Mouse (Mus musculus) WW6 (cell line): ENCODE measurements at regions not wholly inside any gene's neighbourhood (a gene's known extent, or its start where the extent isn't known, plus 50 kb on each side); places are given as distances from the start of the nearest gene placed in this dataset.
A peak's percentile ranks its signal among the peaks of the same experiment; 100 is the strongest.

ENCODE experiments used
- DNase-seq: peaks from one replicate; pipeline ENCODE4 v3.0.0-alpha.2; 2013; ENCODE audit warnings: low read depth, low spot score

- DNase-seq = no peak
These were observed 257.9 kb upstream of the Daam1 start for GRCm38 (mm10) chr12:71572833-71573446.

GRCm38 (mm10) chr12:71573456-71573855 is 257.4 kb upstream of the Daam1 start:
- DNase-seq = no peak

GRCm38 (mm10) chr12:71574685-71575084 is 256.2 kb upstream of the Daam1 start:
- DNase-seq = no peak

GRCm38 (mm10) chr12:71577349-71577748 is 253.5 kb upstream of the Daam1 start:
- peak; percentile 73 for DNase-seq

- DNase-seq = no peak
These were observed 252.9 kb upstream of the Daam1 start for GRCm38 (mm10) chr12:71578006-71578405.

- DNase-seq = no peak
These were observed 252.0 kb upstream of the Daam1 start for GRCm38 (mm10) chr12:71578912-71579311.

- DNase-seq = no peak
These were observed 250.2 kb upstream of the Daam1 start for GRCm38 (mm10) chr12:71580532-71581290.

GRCm38 (mm10) chr12:71584618-71585017 is 246.3 kb upstream of the Daam1 start:
- DNase-seq = no peak

- DNase-seq = no peak
These were observed 232.2 kb upstream of the Daam1 start for GRCm38 (mm10) chr12:71598641-71599040.

GRCm38 (mm10) chr12:71601091-71601690 is 229.7 kb upstream of the Daam1 start:
- DNase-seq = no peak

- DNase-seq = no peak
These were observed 227.7 kb upstream of the Daam1 start for GRCm38 (mm10) chr12:71603136-71603535.

GRCm38 (mm10) chr12:71606366-71606765 is 224.5 kb upstream of the Daam1 start:
- no peak for DNase-seq

GRCm38 (mm10) chr12:71607966-71608365 is 222.9 kb upstream of the Daam1 start:
- DNase-seq = no peak

- no peak for DNase-seq
These were observed 217.6 kb upstream of the Daam1 start for GRCm38 (mm10) chr12:71613326-71613725.

- DNase-seq = no peak
These were observed 215.9 kb upstream of the Daam1 start for GRCm38 (mm10) chr12:71614945-71615344.

GRCm38 (mm10) chr12:71615383-71615782 is 215.5 kb upstream of the Daam1 start:
- DNase-seq = no peak

- DNase-seq = no peak
These were observed 214.8 kb upstream of the Daam1 start for GRCm38 (mm10) chr12:71616121-71616520.

GRCm38 (mm10) chr12:71618466-71618865 is 212.4 kb upstream of the Daam1 start:
- DNase-seq = no peak

- no peak for DNase-seq
These were observed 211.9 kb upstream of the Daam1 start for GRCm38 (mm10) chr12:71618956-71619355.

- DNase-seq = no peak
These were observed 211.3 kb upstream of the Daam1 start for GRCm38 (mm10) chr12:71619561-71619960.

- no peak for DNase-seq
These were observed 209.3 kb upstream of the Daam1 start for GRCm38 (mm10) chr12:71621542-71621941.

GRCm38 (mm10) chr12:71622761-71623160 is 208.1 kb upstream of the Daam1 start:
- DNase-seq = no peak

- DNase-seq = no peak
These were observed 207.6 kb upstream of the Daam1 start for GRCm38 (mm10) chr12:71623271-71623670.
